Mouse (Mus musculus) forebrain, postnatal 0 days (tissue): ENCODE measurements around the gene Grwd1. TPM values are rescaled to one million over a fixed set of nuclear protein-coding genes. Genes with fewer than 3 reads are reported as not detected.

ENCODE experiments used
- ATAC-seq: fragments of 200-750 bp; cut with Nextera tagmentation; 2 replicates; pipeline ENCODE4 v1.8.0; 2017; ENCODE audit warnings: mild to moderate bottlenecking, moderate library complexity
- DNase-seq: peaks from one replicate; pipeline ENCODE4 v3.0.0-alpha.2; 2015
- H3K27ac ChIP-seq: fragments of 300-500 bp; sonication (generic); 2 replicates; pipeline ENCODE4 v1.5.1; 2014; ENCODE audit warnings: low read depth, mild to moderate bottlenecking, antibody characterized with exemption, low read length, moderate library complexity, mixed read lengths
- H3K27me3 ChIP-seq: fragments of 300-500 bp; sonication (generic); 2 replicates; pipeline ENCODE4 v1.6.1; 2014; ENCODE audit warnings: mild to moderate bottlenecking, low read length, mixed read lengths; ENCODE audit not compliant: insufficient read depth
- H3K36me3 ChIP-seq: fragments of 300-500 bp; sonication (generic); 2 replicates; pipeline ENCODE4 v1.6.1; 2014; ENCODE audit warnings: mild to moderate bottlenecking, moderate library complexity; ENCODE audit not compliant: insufficient read depth
- H3K4me1 ChIP-seq: fragments of 300-500 bp; sonication (generic); 2 replicates; pipeline ENCODE4 v1.6.1; 2014; ENCODE audit warnings: antibody characterized with exemption; ENCODE audit not compliant: insufficient read depth
- H3K4me2 ChIP-seq: fragments of 300-500 bp; sonication (generic); 2 replicates; pipeline ENCODE4 v1.6.1; 2014; ENCODE audit warnings: low read depth, mild to moderate bottlenecking, moderate library complexity
- H3K4me3 ChIP-seq: fragments of 300-500 bp; sonication (generic); 2 replicates; pipeline ENCODE4 v1.5.1; 2014; ENCODE audit warnings: low read depth, low read length, mixed read lengths
- H3K9ac ChIP-seq: fragments of 300-500 bp; sonication (generic); 2 replicates; pipeline ENCODE4 v1.6.1; 2014; ENCODE audit warnings: mild to moderate bottlenecking
- H3K9me3 ChIP-seq: fragments of 300-500 bp; sonication (generic); 2 replicates; pipeline ENCODE4 v1.6.1; 2016; ENCODE audit warnings: low read length
- CTCF ChIP-seq: sonication (generic); IDR thresholded peaks from 2 replicates; pipeline ENCODE4 v1.5.1; 2016; ENCODE audit warnings: antibody characterized with exemption, control low read depth, low read depth
- WGBS: fragments of 180-500 bp; shearing (Covaris S2); extraction: QIAGEN DNeasy Blood & Tissue Kit; methylation state at CpG from one replicate; pipeline ENCODE4 v1.1.7; 2014; 5-methylcytosine and 5-hydroxymethylcytosine counted together
- polyA plus RNA-seq: library from polyadenylated mRNA; unstranded; fragments of >200 nt; fragmentation: Nextera tagmentation; extraction: Ambion mirVana; gene quantifications from 2 replicates; pipeline ENCODE4 v1.2.1, GENCODE M21; 2015
- total RNA-seq: library from RNA; depleted of rRNA; stranded (reverse); fragments of >200 nt; gene quantifications from 2 replicates; pipeline ENCODE4 v1.2.3, GENCODE M21; 2014

Gene Grwd1
- total and polyA plus RNA-seq, 2 experiments from 2014 or later: 41.8 to 60.7 TPM

- no peak overlapping the region for H3K9ac ChIP-seq
- H3K36me3 ChIP-seq: peaks cover 97% of the 10 kb centered on the region
- no peak overlapping the region for H3K4me3 ChIP-seq
- WGBS: 79% methylated on average over 17 of the region's 17 CpGs
- no peaks in the 10 kb centered on the region for H3K27me3 ChIP-seq
- 0 out of 2 replicates have a peak, but pooled peaks cover under 1% of the 10 kb centered on the region for H3K4me1 ChIP-seq
- no peak overlapping the region for H3K27ac ChIP-seq
- H3K4me2 ChIP-seq: no peak overlapping the region
- H3K9me3 ChIP-seq: no peaks in the 10 kb centered on the region
- DNase-seq (no peak), ATAC-seq (peak; percentile 34)
- no peak for TF ChIP-seq CTCF
These were observed 38.8 kb downstream of the Grwd1 start for GRCm38 (mm10) chr7:45791756-45792490.

GRCm38 (mm10) chr7:45790721-45791120 lies 40.0 kb downstream of the Grwd1 start:
- peaks cover 6% of the 10 kb centered on the region; the same call in 1 of the 2 replicates for H3K4me1 ChIP-seq
- no peaks in the 10 kb centered on the region for H3K27me3 ChIP-seq
- no peak overlapping the region for H3K4me2 ChIP-seq
- no peaks in the 10 kb centered on the region for H3K9me3 ChIP-seq
- no peak for DNase-seq
- no peak overlapping the region for H3K4me3 ChIP-seq
- no peak overlapping the region for H3K27ac ChIP-seq
- WGBS: 79% methylated on average over 6 of the region's 6 CpGs
- TF ChIP-seq CTCF: no peak
- H3K36me3 ChIP-seq: peaks cover 86% of the 10 kb centered on the region
- no peak for ATAC-seq
- H3K9ac ChIP-seq: no peak overlapping the region

DNA sequence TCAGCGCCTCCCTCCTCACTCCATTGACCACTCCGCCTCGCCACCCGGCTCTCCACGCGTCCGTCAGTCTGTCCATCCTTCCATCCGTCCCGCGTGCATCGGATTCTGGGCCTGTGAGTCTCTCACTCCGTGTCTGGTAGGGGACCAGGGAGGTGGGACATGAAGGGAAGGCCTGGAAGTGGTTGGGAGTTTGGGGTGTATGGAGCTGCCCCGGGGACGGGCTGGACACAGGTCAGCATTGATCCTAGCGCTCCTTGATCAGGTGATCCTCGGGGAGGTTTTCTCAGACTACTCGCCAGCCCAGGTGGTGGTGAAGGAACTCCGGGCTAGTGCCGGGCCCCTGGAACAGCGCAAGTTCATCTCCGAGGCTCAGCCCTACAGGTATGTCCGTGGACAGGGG lies 43.1 kb downstream of the Grwd1 start:
- no peak for DNase-seq
- H3K4me2 ChIP-seq: peak overlapping the region; percentile 83
- H3K9ac ChIP-seq: no peak overlapping the region
- H3K27me3 ChIP-seq: no peaks in the 10 kb centered on the region
- no peak overlapping the region for H3K27ac ChIP-seq
- ATAC-seq: no peak
- no peak overlapping the region for H3K4me3 ChIP-seq
- H3K9me3 ChIP-seq: no peaks in the 10 kb centered on the region
- 90% methylated on average over 22 of the region's 22 CpGs for WGBS
- no peak for TF ChIP-seq CTCF
- peaks cover 55% of the 10 kb centered on the region for H3K36me3 ChIP-seq
- peaks cover 12% of the 10 kb centered on the region for H3K4me1 ChIP-seq

GRCm38 (mm10) chr7:45786661-45787413 lies 43.9 kb downstream of the Grwd1 start:
- peak; percentile 38 for ATAC-seq
- peak overlapping the region; percentile 83 for H3K4me2 ChIP-seq
- H3K36me3 ChIP-seq: peaks cover 48% of the 10 kb centered on the region
- peaks cover 12% of the 10 kb centered on the region for H3K4me1 ChIP-seq
- 0 out of 2 replicates have a peak overlapping the region, but pooled peaks have one; percentile 98 for H3K27ac ChIP-seq
- no peaks in the 10 kb centered on the region for H3K9me3 ChIP-seq
- peak overlapping the region; percentile 93 for H3K9ac ChIP-seq
- DNase-seq: peak; percentile 71
- peak overlapping the region; percentile 93 for H3K4me3 ChIP-seq
- no peaks in the 10 kb centered on the region for H3K27me3 ChIP-seq
- TF ChIP-seq CTCF: no peak
- 16% methylated on average over 17 of the region's 17 CpGs for WGBS

DNA sequence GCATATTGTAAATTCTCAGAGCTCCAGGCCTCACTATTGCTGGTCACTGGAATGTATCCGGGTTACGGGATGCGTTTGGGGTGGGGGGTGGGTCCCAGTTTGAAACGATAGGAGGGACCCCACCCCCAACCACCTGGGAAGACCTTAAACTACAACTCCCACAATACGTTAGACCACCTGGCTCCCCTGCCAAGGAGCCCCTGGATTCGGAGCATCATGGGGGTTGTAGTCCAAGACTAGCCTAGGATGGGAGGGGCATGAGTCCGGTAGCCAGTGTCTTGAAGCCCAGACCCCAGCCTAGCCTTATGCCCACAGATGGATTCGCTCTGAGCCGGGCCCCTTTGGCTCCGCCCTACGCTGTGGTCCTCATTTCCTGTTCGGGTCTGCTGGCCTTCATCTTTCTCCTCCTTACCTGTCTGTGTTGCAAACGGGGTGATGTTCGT lies 44.6 kb downstream of the Grwd1 start:
- H3K9ac ChIP-seq: peak overlapping the region; percentile 93

DNA sequence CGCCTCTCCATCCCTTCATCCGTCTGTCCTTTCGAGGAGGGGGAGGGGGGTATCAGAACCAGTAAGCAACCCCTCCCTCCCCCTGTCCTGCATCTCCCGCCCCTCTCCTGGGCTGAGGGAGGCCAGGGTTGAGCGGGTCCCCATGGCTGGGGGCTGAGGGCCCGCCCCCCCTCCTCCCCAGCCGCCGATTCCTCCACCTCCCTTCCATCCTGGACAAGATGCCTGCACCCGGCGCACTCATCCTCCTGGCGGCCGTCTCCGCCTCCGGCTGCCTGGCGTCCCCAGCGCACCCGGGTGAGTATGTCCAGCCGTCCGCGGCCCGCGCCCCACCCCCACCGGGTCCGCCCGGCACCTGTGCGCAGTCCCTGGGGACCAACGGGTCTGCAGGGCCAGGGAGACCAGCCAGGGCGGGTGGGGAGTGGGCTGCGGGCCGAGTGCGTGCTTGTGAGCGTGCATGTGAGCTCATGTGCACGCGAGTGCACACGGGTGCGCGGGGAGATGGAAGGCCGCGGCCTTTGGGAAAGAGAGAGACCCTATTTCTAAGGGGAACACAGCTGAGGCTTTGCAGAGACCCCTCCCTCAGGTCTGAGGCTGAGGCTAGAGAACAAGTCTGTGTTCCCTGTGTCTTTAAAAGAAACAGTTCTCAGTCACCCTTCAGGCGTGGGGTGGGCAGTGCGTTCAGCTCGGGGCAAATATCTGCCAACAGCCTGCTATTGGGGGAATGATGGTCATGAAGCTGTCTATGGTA lies 45.2 kb downstream of the Grwd1 start:
- Histone ChIP-seq H3K9ac (peak overlapping the region; percentile 93), H3K27ac (peak overlapping the region; percentile 98), H3K27me3 (no peaks in the 10 kb centered on the region), H3K4me2 (peak overlapping the region; percentile 83), H3K4me3 (peak overlapping the region; percentile 93), H3K36me3 (peaks cover 35% of the 10 kb centered on the region), H3K4me1 (peaks cover 12% of the 10 kb centered on the region), H3K9me3 (no peaks in the 10 kb centered on the region)
- ATAC-seq (peak; percentile 25), DNase-seq (peak; percentile 71)
- peak; percentile 21; the same call in 1 of the 2 replicates for TF ChIP-seq CTCF
- under 1% methylated on average over 39 of the region's 42 CpGs for WGBS

More for the DNA sequence above, 44.6 kb downstream of the Grwd1 start:
- no peaks in the 10 kb centered on the region for H3K27me3 ChIP-seq
- peak overlapping the region; percentile 98 for H3K27ac ChIP-seq
- peak; percentile 18 for ATAC-seq
- H3K36me3 ChIP-seq: peaks cover 41% of the 10 kb centered on the region
- DNase-seq: peak; percentile 78
- peak overlapping the region; percentile 83 for H3K4me2 ChIP-seq
- peaks cover 12% of the 10 kb centered on the region for H3K4me1 ChIP-seq
- peak overlapping the region; percentile 93 for H3K4me3 ChIP-seq
- TF ChIP-seq CTCF: no peak
- H3K9me3 ChIP-seq: no peaks in the 10 kb centered on the region
- WGBS: under 1% methylated on average over 14 of the region's 14 CpGs
